Mouse (Mus musculus): Measurements from ENCODE around the gene Anapc15.
"Not testable (repeated sequence)": the region's sequence is repeated elsewhere in the genome, so short reads cannot be mapped to it uniquely, and the experiment has no call there.

The Anapc15 gene

GRCm38 (mm10) chr7:101896104-101897066 lies 32.9 kb downstream of the Anapc15 start:
- peak; percentile 98 for DNase-seq (ENCODE audit: low read depth, low spot score)

GRCm38 (mm10) chr7:101900331-101901097 lies 37.0 kb downstream of the Anapc15 start:
- no peak for DNase-seq (ENCODE audit: low read depth, low spot score)

- DNase-seq (ENCODE audit: low read depth, low spot score): no peak
Measured at GRCm38 (mm10) chr7:101901969-101902368, 38.5 kb downstream of the Anapc15 start.

GRCm38 (mm10) chr7:101902846-101903245 lies 39.3 kb downstream of the Anapc15 start:
- no peak for DNase-seq (ENCODE audit: low read depth, low spot score)

- peak; percentile 98 for DNase-seq (ENCODE audit: low read depth, low spot score)
Measured at GRCm38 (mm10) chr7:101905561-101906286, 42.2 kb downstream of the Anapc15 start, which contains the start of gene Lamtor1. Lamtor1 (plus strand) TSS chr7:101905904.

- no peak for DNase-seq (ENCODE audit: low read depth, low spot score)
Measured at GRCm38 (mm10) chr7:101906287-101906681, 42.8 kb downstream of the Anapc15 start, which contains the start of gene Tomt. Tomt (minus strand) TSS chr7:101906359.

- no peak for DNase-seq (ENCODE audit: low read depth, low spot score)
Measured at GRCm38 (mm10) chr7:101906696-101907095, 43.2 kb downstream of the Anapc15 start.

GRCm38 (mm10) chr7:101908367-101908766 lies 44.9 kb downstream of the Anapc15 start:
- DNase-seq (ENCODE audit: low read depth, low spot score): no peak

GRCm38 (mm10) chr7:101910138-101910537 lies 46.6 kb downstream of the Anapc15 start:
- no peak for DNase-seq (ENCODE audit: low read depth, low spot score)

- DNase-seq (ENCODE audit: low read depth, low spot score): no peak
Measured at GRCm38 (mm10) chr7:101911982-101912381, 48.5 kb downstream of the Anapc15 start.

- DNase-seq (ENCODE audit: low read depth, low spot score): peak; percentile 76
Measured at GRCm38 (mm10) chr7:101918071-101918470, 54.6 kb downstream of the Anapc15 start.

GRCm38 (mm10) chr7:101925892-101926291 lies 62.4 kb downstream of the Anapc15 start:
- DNase-seq (ENCODE audit: low read depth, low spot score): not testable (repeated sequence)

- DNase-seq (ENCODE audit: low read depth, low spot score): no peak
Measured at GRCm38 (mm10) chr7:101928093-101928492, 64.6 kb downstream of the Anapc15 start.

- no peak for DNase-seq (ENCODE audit: low read depth, low spot score)
Measured at GRCm38 (mm10) chr7:101932551-101932950, 69.0 kb downstream of the Anapc15 start.

GRCm38 (mm10) chr7:101933300-101933699 lies 69.8 kb downstream of the Anapc15 start:
- DNase-seq (ENCODE audit: low read depth, low spot score): peak; percentile 68

- peak; percentile 98 for DNase-seq (ENCODE audit: low read depth, low spot score)
Measured at GRCm38 (mm10) chr7:101933751-101934240, 70.3 kb downstream of the Anapc15 start, which contains the start of the genes Lrrc51 and Numa1. Lrrc51 (minus strand) TSS chr7:101933895. Numa1 (plus strand) TSS chr7:101934111.

GRCm38 (mm10) chr7:101935957-101936356 lies 72.4 kb downstream of the Anapc15 start:
- DNase-seq (ENCODE audit: low read depth, low spot score): no peak

GRCm38 (mm10) chr7:101936996-101937395 lies 73.5 kb downstream of the Anapc15 start:
- DNase-seq (ENCODE audit: low read depth, low spot score): no peak

- DNase-seq (ENCODE audit: low read depth, low spot score): no peak
Measured at GRCm38 (mm10) chr7:101937569-101937968, 74.1 kb downstream of the Anapc15 start.

GRCm38 (mm10) chr7:101938348-101938747 lies 74.8 kb downstream of the Anapc15 start:
- DNase-seq (ENCODE audit: low read depth, low spot score): no peak

GRCm38 (mm10) chr7:101939758-101940157 lies 76.2 kb downstream of the Anapc15 start:
- no peak for DNase-seq (ENCODE audit: low read depth, low spot score)

Data from 3T3-L1 (cell line).